In the genomic region with DNA sequence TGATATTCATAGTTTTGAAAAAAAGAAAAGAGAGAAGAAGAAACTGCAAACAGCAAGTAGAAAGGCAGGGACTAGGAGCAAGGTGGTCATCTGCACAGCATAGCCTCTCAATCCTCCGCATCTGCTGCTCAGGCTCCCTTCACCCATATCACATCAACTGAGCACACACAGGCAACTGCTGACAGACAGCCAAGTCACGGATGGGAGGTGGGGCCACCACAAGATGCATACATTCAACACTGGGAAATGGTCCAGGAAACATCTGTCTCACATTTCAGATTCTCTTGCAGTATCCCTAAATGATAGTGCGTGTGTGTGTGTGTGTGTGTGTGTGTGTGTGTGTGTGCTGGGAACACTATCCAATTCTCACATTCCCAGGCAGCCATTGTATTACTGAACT, we compare ENCODE assay signal across 9 mouse cellular contexts.
DNase-seq lines count a peak whose midpoint lies in the region; ATAC-seq lines count a peak whose summit lies in the region.
"Had no signal": no experiment of that assay in that cellular context is flagged by ENCODE, and none has a peak within 500 bp of the region (broad histone marks: within the 10 kb centered on the region; RNA-seq: fewer than 3 reads in every experiment).

No protein-coding gene starts in this region.

- H3K4me1 ChIP-seq in heart, embryonic 16.5 days (ENCODE audit: control insufficient read depth, insufficient read depth, low read length) = peaks cover 65% of the 10 kb centered on the region
- peaks cover 65% of the 10 kb centered on the region for H3K4me1 ChIP-seq in forebrain, embryonic 13.5 days

- peak overlapping the region; percentile 91 for H3K27ac ChIP-seq in heart, embryonic 16.5 days (ENCODE audit: low read length)
- H3K27ac ChIP-seq in forebrain, embryonic 13.5 days = peak overlapping the region; percentile 68; the same call in 1 of the 2 replicates
- H3K27ac ChIP-seq: liver, embryonic 15.5 days had no signal

- no peak overlapping the region for H3K4me3 ChIP-seq in heart, embryonic 16.5 days (ENCODE audit: low read length)
- no peak overlapping the region for H3K4me3 ChIP-seq in forebrain, embryonic 13.5 days
- H3K4me3 ChIP-seq: liver, embryonic 15.5 days had no signal

- H3K9me3 ChIP-seq in heart, embryonic 16.5 days (replicated peaks; ENCODE audit: control insufficient read depth, low read length) = no peaks in the 10 kb centered on the region
- no peaks in the 10 kb centered on the region for H3K9me3 ChIP-seq in forebrain, embryonic 13.5 days (replicated peaks)
- H3K9me3 ChIP-seq: liver, embryonic 15.5 days had no signal

- ATAC-seq in heart, embryonic 16.5 days (replicated peaks; ENCODE audit: extremely low read depth, insufficient read depth, low FRiP score) = peak; percentile 46
- ATAC-seq in forebrain, embryonic 13.5 days = peak; percentile 34; the same call in 1 of the 2 replicates
- ATAC-seq in megakaryocyte progenitor cell, adult 5-6 weeks (replicated peaks; ENCODE audit: poor library complexity) = peak; percentile 54

- H3K36me3 ChIP-seq in heart, embryonic 16.5 days (ENCODE audit: control insufficient read depth, insufficient read depth) = peaks cover 8% of the 10 kb centered on the region
- H3K36me3 ChIP-seq in forebrain, embryonic 13.5 days (ENCODE audit: poor library complexity, severe bottlenecking) = peaks cover 9% of the 10 kb centered on the region
- H3K36me3 ChIP-seq: liver, embryonic 15.5 days had no signal

- peak overlapping the region; percentile 33 for H3K4me2 ChIP-seq in heart, embryonic 16.5 days (ENCODE audit: low read depth, low read length)
- no peak overlapping the region for H3K4me2 ChIP-seq in forebrain, embryonic 13.5 days
- H3K4me2 ChIP-seq: liver, embryonic 15.5 days had no signal

- no peaks in the 10 kb centered on the region for H3K27me3 ChIP-seq in heart, embryonic 16.5 days (ENCODE audit: control insufficient read depth, insufficient read depth, low read length)
- no peaks in the 10 kb centered on the region for H3K27me3 ChIP-seq in forebrain, embryonic 13.5 days
- H3K27me3 ChIP-seq: liver, embryonic 15.5 days had no signal

- WGBS in heart, embryonic 16.5 days = 11% methylated on average over 3 of the region's 3 CpGs
- WGBS in forebrain, embryonic 13.5 days = 19% methylated on average over 3 of the region's 3 CpGs

- no peak for DNase-seq in heart, postnatal 4 days
- DNase-seq in MN1 (ENCODE audit: low spot score) = peak; percentile 57
- DNase-seq in cerebellum, adult 18-20 months = no peak
- no peak for DNase-seq in cerebellum, adult 11 months
- no peak for DNase-seq in adrenal gland, postnatal 25 days

- peak overlapping the region; percentile 23; the same call in 1 of the 2 replicates for H3K9ac ChIP-seq in heart, embryonic 16.5 days (ENCODE audit: low read length)
- peak overlapping the region; percentile 12; the same call in 1 of the 2 replicates for H3K9ac ChIP-seq in forebrain, embryonic 13.5 days
- H3K9ac ChIP-seq: liver, embryonic 15.5 days had no signal
